Mouse (Mus musculus) megakaryocyte-erythroid progenitor cell, adult 5-6 weeks (primary cell): ENCODE measurements around the gene Clrn1. TPM values are rescaled to one million over a fixed set of nuclear protein-coding genes. Genes with fewer than 3 reads are reported as not detected.
"Not testable (repeated sequence)": the region's sequence is repeated elsewhere in the genome, so short reads cannot be mapped to it uniquely, and the experiment has no call there.

Experiments
- ATAC-seq: replicated peaks from 2 replicates; pipeline ENCODE4 v1.8.0; 2016; ENCODE audit warnings: mild to moderate bottlenecking, inconsistent platforms; ENCODE audit not compliant: severe bottlenecking, poor library complexity, low FRiP score, low TSS enrichment
- total RNA-seq, 2 experiments: library from RNA; stranded (forward) in 1 of 2; stranded (reverse) in 1 of 2; fragments of 200-1000, 215-1000 nt in 1 of 2; fragments of >200 nt in 1 of 2; fragmentation: Nextera tagmentation in 1 of 2; gene quantifications; 2 replicates each; pipeline ENCODE4 v1.2.3; 2014 to 2017

Gene Clrn1
- not detected in 2 replicates for total RNA-seq (2014; fragmentation: Nextera tagmentation)
- total RNA-seq (2017), result not detected in 2 replicates

DNA sequence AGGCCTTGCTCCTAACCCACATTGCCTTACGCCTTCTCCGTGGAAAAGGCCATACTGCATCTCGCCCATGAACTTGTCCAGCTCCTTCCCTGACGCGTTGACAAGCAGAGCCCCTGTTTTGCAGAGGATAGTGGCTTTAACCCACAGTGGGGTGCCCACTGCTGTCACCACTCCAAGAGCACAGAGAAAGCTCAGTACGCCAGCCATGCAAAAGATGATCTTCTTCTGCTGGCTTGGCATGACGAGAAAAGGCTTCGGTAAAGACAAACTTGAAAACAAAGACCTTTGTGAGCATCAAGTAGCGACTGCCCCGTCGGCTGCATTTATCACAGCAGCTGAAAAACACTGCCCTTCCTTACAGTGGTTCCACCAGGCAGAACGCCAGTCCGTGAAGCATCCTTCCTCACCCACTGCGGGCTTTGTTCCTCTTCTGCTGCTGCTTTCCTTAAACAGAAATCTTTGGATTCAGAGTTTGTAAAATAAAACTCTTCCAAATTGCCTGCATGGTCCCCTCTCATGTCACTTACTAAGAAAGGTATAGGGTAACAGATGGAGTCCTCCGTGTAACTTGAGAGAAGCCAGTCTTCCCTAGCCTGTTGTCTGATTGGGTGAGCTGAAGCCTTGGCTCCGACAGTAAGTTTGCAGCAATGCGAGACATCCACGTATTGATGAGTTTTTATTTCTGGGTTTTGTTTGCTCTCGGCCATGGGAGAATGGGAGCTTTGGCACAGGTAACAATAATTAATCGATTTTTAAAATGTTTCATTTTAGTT lies at the start of gene Clrn1:
Clrn1 (minus strand) TSS at position 540 of the 773 bp plus-strand sequence.
- ATAC-seq, result no peak

DNA sequence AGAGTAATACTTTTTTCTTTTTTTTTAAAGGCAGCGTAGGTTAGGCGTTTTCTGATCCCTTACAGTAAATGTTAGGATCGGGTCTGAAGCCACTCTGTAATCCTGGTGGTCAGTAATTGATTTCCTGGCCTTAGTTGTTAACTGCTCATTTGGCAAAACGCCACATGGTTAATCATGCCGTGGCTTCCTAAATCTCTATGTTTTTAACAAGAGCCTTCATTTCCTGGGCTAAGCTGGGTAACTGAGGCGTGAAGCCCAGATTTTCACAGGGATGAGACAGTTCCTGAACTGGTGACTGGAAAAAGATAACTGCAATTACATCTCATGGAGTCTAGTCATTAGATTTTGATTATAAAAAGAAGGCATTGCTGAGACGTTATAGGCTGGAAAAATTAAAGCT lies 38.9 kb upstream of the Clrn1 start:
- ATAC-seq, result no peak

DNA sequence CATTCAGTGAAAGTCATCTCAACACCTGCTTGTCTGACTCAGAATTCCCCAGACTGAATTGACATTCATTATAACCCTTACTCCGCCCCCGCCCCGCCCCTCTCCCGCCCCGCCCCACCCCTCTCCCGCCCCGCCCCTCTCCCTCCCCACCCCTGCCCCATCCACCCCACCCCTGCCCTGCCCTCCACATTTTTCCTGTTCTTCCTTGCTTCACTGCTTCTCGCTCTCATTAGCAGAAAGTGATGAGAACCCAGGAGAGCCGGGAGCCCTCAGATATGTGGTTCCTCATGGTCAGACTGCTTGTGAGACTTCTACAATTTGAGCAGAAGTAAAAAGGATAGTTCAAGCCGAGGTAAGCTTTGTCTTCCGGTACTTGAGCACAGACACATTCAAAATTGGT lies 38.0 kb upstream of the Clrn1 start:
- ATAC-seq, result no peak

DNA sequence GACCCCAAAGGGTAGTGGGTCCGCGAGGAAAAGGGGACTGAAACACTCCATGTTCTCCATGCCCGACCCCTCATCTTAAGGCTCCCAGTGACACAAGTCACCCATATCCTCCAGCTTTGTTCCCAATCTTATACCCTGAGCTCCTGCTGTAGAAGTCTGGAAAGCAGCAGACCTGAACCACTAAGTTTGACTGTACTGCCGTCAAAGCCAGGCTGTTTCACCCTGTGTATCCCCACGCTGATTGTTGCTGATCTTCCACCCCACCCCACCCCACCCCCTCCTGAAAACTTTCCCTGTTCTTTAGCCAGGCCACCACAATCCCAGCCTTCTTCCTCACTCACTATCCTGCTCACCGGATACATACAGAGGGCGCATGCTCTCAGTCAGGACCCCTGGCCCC lies 37.5 kb upstream of the Clrn1 start:
- no peak for ATAC-seq

DNA sequence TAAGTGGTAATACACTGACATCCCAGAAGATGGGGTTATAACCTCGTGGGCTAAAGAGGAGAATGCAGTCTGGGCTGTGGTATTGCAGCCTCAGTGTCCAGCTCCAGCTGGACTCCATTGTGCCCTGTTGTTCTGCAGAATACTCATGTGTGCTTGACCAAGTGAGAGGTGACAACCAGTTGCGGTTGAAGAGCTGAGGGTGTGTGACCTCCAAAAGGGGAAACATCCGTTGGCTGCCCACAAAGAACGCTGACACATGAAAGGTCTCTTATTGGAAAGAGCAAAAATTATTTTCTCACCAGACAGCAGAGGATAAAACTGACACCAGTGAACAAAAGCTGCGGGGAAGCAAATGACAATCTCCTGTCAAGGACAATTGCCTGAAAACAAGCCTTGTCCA lies 36.2 kb upstream of the Clrn1 start:
- ATAC-seq, result no peak

DNA sequence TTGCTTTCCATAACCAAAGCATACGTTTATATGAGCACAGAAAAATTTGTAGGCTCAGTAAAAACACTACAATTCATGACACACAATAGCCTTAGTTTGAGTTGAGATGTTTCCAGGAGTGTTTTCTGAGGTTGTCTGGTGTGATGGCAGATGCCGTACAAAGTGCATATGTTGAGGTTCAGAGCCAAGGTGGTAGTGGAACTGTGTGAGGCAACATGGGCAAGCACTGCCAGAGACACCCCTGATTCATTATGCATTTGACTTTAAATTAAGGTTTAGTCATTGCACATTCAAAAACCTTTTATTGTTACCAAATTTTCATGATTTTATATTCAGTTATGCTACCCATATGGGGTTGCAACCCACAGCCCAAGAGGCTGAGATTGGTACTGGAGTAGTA lies 19.5 kb upstream of the Clrn1 start:
- ATAC-seq, result no peak

DNA sequence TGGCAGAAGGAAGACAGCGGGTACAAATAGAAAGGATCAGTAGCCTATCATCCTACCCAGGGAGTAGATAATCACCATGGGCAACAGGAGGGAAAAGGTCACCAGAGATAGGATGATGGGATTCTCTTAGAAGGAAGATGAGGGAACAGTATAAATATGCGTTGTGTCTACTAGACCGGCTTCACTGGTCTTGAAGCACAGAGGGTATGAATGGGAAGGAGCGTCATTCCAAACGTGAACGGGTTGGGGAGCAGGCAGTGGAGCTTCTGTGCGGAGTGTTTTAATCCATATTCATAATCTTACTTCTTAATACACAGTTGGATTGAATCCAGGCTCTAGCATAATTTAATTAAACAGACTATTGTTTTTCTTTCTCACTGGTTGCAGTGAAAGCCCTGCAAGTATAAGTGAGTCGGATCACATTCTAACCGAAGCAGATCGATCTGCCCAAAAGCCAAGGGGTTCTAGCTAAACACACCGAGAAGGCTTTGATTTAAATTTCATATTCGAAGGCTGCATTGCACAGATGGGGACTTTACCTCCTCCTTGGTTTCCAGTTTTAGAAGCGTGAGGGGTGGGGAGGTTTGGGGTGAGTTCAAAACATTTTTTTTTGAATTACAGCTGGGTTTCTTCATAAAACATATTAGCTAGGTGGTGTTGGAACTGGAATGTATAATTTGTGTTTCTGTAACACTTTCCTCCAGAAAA lies 17.1 kb upstream of the Clrn1 start:
- ATAC-seq, result no peak

DNA sequence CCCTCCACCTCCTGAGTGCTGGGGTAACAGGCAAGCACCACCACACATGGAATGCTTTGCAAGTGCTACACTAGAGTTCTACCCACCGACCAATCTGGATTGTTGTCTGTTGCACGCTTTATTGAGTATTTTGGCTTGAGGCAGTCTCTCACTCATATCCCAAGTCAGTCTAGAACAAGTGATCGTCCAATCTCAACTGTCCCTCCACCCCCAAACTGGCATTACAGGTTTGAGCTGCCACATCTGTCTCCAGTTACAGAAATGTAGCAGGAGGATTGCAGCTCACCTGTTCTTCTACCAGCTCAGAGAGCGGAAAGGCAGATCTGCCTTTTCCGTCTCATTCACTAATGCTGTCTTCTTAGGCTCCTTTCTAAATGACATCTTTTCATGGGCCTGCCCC lies 10.0 kb upstream of the Clrn1 start:
- ATAC-seq, result no peak

DNA sequence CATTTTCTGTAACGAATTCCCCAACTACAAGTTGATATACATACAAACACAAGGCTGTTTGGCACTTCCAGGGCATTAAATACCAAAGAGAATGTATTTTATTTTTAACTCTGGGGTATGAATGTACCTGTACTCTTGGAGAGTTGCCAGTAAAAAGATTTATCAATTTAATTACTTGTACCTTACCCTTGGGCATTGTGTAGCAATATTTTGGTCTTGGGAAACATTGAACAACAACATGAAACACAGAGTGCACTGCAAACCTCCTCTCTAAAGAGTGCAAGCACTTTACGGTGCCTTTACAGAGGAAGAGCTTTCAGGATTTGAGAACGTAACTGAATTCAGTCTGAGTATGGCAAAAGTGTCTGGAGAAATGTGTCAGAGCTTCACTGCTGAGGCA lies 9.4 kb upstream of the Clrn1 start:
- no peak for ATAC-seq

DNA sequence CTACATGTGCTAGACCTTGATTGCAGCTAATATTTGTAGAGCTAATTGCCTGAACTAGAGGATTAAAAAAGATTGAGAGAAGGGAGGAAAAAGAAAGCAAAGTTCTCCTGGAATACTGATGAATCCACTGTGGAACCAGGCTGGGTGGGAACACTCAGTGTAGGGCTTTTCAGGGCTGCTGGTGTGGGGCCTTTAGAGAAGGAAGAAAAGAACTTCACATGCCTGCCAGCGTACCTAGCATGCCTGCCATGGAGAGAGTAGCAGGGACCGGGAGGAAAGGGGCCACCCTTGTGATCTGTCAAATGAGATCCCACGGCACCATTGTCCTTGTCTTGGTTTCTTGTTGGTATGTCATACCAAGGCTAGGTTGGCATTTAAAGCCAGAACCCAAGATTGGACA lies 4.5 kb upstream of the Clrn1 start:
- ATAC-seq, result no peak

DNA sequence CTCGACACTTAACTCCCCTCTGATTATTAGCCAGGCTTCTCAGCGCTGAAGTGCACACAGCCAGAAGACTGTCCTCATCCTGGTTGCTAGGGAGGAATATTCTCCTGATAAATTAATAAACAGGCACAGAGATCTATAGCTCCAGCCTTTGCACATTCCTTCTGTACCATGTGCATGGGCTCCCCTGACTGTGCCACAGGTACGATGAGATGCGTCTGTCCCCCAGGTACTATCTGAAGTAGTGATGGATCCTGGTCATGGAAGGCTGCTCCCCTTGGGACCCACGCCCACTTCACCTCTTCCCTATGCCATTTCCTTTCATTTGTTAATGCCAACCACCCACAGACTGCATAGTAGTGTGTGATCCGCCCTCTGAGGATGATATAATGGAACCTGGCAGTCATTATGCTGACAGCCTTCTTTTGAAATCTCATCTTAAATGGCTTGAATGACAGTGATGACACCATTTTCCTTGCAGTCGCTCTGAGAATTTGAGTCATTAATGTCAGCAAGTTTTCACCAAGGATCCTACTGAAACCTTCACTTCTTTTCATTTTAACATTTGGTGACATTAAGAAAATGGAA lies 3.1 kb upstream of the Clrn1 start:
- no peak for ATAC-seq

DNA sequence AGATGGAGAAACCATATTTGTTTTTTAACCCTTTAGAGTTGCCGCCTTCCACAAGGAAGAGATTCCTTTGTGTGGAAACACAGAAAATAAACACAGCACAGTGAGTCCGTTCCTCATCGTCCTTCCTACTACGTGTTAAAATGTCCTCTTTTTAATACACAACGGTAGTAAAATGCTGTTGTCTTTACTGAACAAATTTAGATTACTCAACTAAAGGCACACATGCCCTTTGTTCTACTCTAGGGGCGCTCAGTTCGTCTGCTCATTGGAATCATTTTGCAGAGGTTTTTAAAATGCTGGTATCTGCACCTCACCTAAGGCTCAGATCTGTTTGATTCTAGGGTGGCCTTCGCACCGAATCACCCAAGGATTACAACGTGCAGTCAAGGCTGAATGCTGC lies 2.6 kb upstream of the Clrn1 start:
- no peak for ATAC-seq

DNA sequence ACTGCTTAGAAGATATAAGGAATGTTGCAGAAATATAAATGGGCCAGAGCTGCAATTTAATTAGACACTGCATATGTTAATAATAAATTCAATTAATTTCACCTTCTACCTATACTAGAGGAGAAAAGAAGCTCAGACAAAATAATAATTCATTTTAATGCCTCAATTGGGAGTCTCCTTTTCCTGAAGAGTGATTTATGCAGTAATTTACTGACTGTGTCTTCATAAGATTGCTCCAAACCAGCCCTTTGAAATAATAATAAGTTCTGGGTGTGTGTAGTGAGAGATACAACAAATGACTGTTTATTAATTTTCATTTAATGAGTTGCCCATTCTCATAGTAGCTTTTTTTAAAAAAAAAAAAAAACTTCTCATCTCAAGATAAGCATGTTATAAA lies 1.6 kb downstream of the Clrn1 start:
- ATAC-seq, result no peak

DNA sequence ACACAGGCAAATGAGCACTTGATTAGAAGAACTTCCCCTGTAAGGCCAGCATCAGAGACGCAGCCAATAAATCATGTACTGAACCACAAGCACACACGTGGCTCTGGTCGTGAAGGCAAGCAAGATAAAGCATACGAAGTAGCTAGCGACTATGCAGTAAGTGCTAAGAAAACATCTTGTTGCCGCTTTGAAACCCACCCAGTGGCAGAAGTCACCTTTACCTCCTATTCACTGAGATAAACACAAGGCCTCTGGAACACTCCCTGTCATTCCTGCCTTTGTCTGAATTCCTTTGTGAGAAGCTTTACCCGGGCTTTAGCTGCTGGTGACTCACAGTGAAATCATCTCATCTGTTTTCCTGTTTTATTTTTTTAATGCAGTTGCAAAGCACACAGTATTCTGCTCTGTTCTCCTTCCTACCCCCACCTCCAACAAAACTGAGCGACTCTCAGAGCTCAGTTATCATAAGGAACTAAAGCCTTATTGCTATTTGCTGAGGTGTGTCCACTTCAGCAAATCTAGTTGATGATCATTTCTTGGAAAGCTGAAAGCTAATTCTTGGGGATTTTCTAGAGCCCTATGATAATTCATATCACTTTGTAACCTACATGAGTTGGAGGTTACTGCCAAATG lies 2.1 kb downstream of the Clrn1 start:
- peak; percentile 44; the same call in 1 of the 2 replicates for ATAC-seq

DNA sequence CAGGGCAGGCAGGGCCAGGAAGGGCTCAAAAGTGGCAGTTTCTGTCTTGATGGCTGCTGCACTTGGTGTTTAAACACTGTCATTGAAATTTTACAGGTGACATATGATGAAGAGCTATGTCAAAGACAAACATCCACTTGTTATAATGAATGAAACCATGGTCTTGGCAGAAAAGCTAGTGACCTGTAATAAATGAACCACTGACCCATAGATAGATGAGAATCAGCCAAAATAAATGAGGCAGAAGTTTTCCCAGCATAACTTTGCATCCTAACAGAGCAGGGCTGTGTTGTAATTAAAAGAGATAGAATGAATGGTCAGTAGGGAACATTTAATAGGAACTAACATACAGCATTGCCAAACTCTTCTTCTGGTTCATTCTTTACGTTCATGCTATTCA lies 4.1 kb downstream of the Clrn1 start:
- no peak for ATAC-seq

DNA sequence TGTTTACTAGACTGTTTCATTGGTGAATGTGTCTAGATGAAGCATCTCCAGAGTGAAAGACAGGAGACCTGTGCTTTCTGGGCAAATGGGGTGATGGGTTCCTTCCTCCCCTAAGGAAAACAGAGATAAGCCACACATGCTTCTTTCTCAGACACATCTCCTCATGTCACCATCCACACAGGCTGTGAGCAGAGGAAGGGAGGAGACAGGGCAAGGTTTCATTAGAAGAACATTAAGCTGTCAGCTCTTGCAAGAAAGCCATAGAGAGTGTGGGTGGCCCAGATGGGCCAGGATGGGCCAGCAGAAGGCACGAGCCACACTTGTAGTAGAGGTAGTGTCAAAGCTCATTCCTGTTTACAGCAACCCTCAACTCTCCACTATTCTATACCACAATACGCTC lies 5.0 kb downstream of the Clrn1 start:
- no peak for ATAC-seq

DNA sequence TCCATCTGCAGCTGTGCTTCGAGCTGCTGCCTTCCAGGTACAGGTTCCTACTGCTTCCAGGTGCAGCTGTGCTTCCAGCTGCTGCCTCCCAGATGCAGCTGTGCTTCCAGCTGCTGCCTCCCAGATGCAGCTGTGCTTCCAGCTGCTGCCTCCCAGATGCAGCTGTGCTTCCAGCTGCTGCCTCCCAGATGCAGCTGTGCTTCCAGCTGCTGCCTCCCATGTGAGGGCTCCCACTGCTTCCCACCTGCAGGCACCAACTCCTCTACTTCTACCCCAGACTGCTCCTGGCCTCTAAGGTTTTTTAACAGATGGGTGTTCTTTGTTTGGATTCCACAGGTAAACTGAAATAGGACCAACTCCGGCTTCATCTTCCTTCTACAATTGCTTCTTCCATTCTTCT lies 13.3 kb downstream of the Clrn1 start:
- ATAC-seq, result not testable (repeated sequence)

DNA sequence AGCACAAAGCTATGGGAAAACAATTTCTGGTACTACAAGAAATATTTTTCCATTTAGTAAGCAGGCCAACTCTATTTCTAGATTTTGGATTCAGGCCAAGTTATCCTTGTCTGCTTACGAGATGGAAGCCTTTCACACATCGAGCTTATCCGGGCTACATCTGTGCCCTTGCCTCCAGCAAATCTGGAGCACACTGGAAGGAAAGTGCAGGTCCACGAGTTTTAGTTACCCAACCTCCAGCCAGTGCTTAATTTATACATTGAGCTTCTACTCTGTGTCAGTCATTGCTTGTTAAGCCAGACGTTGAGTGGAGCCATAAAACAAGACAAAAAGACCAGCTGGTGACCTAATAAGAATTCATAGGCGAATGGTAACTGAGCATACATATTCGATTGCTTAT lies 19.4 kb downstream of the Clrn1 start:
- ATAC-seq, result no peak

DNA sequence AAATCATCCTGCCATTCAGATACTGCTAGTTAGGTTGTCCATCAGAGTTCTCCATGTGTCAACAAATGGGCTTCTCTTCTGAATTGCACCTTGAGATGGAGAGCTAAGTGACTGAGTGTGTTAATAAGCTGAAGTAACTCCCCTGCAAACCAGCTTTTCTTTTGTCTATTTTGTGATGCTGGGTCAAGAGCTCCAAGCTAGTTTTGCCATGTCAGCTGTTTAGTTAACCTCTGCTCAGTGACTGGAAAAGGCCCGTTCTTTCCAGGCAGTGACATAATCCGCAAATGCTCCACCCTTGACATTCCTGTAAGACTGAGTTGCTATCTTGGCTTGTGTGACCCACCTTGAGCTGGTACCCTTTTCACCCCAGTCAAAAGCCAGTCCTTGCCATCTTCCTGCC lies 22.2 kb downstream of the Clrn1 start:
- no peak for ATAC-seq

DNA sequence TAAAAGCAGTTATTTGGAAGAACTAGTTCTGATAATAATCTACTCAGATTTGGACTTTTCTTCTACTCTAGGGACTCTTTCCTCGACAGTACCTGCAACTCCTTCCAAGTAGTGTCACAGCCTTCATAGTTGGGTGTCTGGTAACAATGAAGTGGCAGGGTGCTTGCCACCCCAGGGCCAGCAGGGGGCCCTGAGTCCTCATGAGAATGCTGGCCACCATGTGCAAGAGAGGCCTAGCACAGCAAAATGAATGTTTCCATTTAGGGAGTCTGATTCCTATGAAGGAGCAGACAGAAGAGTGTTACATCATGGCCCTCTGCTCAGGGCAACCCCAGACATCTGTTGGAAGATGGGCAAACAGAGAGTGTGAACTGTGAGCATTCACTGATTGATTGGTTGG lies 41.7 kb downstream of the Clrn1 start:
- ATAC-seq, result peak; percentile 78
